Mouse (Mus musculus) embryo, embryonic 11 days (tissue): Measurements from ENCODE around the gene Gm10477.
"Not testable (repeated sequence)": the region's sequence is repeated elsewhere in the genome, so short reads cannot be mapped to it uniquely, and the experiment has no call there.

Experiments used
- DNase-seq: peaks from one replicate; pipeline ENCODE4 v3.0.0-alpha.2; 2015

Gene Gm10477

GRCm38 (mm10) chrX:56524442-56524841, at the start of gene Gm10477:
Gene Gm10477 (plus strand): TSS chrX:56524742.
- not testable (repeated sequence) for DNase-seq

DNA sequence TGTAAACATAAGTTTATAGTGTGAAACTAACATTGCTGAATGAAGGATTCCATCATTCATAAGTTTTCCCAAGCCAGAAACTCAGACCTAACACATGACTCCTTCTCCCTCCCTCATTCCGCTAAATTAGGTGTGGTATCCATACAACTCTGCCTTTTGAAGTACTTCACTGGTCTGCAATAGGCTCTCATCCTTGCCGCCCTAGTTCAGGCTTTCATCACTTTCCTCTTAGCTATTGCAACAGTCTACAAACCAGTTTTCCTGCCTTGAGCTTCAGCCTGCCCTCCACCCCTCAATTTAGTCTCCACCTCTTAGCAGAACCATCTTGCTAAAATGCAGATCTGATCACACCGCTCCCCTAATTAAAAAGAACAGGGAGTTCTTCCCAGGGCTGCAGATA, 47.0 kb upstream of the Gm10477 start:
- DNase-seq: no peak

- DNase-seq: no peak
Observed at GRCm38 (mm10) chrX:56481906-56482305, 42.6 kb upstream of the Gm10477 start.

- DNase-seq: peak; percentile 66
Observed at GRCm38 (mm10) chrX:56489758-56490157, 34.8 kb upstream of the Gm10477 start.

DNA sequence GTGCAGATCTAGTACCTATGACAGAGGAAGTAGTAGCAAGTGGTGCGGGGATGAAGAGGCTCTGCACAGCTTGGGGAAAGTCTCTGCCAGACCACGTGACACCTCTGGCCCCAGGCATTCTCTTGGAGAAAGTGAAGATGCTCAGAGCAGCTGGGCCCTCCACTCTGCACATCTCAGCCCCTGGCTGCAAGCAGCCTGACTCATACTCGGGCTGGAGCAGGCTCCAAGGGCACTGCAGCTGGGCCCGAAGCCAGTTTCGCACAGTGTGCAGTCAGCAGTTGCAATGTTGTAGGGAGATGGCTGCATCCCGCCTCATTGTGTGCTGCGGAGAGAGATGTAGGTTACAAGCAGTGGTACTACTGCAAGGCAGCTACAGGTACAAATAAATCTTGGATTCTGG, 27.3 kb upstream of the Gm10477 start:
- no peak for DNase-seq

DNA sequence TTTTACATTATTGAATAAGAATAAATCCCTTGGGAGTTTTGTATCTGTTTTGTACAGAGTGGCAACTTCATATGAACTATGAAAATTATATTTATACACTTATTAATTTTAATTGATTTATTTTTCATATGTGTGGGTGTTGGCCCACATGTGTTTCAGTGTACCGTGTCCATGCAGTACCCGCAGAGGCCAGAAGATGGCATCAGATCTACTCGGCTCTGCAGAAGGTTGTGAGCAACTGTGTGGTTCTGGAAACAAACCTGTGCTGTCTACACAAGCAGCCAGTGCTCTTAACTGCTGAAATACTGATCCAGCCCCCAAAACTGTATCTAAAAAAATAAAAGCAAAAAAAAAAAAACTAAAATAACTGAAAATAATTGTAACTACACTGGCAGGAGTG, 6.7 kb downstream of the Gm10477 start:
- peak; percentile 44 for DNase-seq

DNA sequence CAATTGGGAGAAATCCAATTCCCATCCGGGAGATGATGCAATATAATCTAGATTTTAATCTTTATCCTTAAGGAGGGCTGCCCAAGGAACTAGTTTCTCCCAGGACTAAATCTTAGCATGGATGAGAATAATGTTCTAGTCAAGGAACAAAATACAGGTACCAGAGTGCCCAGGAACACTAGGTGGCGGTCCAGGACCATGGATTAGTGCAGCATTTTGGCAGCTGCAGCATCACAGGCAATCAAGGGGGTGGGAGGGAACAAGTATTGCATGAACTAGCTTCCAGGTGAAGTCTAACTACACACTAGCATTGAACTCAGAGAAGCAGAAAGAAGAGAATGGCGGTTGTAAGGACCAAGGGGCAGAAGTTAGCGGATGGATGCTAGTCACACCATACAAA, 12.6 kb downstream of the Gm10477 start:
- DNase-seq: peak; percentile 34

GRCm38 (mm10) chrX:56549506-56549905, 25.0 kb downstream of the Gm10477 start, which contains the start of gene Gm648:
Gene Gm648 (minus strand): TSS chrX:56549606.
- no peak for DNase-seq

- no peak for DNase-seq
Observed at GRCm38 (mm10) chrX:56553584-56553983, 29.0 kb downstream of the Gm10477 start.

GRCm38 (mm10) chrX:56572465-56572864, 47.9 kb downstream of the Gm10477 start:
- DNase-seq: peak; percentile 55
